Mouse (Mus musculus) macrophage (primary cell): Measurements from ENCODE around the gene F2rl3. TPM values are rescaled to one million over a fixed set of nuclear protein-coding genes. Genes with fewer than 3 reads are reported as not detected.

Experiments used
- polyA plus RNA-seq: library from polyadenylated mRNA; stranded (reverse); fragments of 250-400 nt; gene quantifications from 3 replicates; pipeline ENCODE4 v1.2.4, GENCODE M21; 2018; ENCODE audit warnings: inconsistent platforms

The F2rl3 gene
- polyA plus RNA-seq, 1 experiment from 2014 or later = not detected

Other genes starting within 250 kb of the F2rl3 start
- 4.4 to 5.6 TPM (median 4.6 TPM) in 3 replicates for gene Med26, start 213.6 kb upstream of the F2rl3 start, polyA plus RNA-seq
- 16.5 to 43.2 TPM (median 39.1 TPM) in 3 replicates for gene Smim7, start 190.8 kb upstream of the F2rl3 start, polyA plus RNA-seq
- 2.2 to 4.4 TPM (median 2.7 TPM) in 3 replicates for gene Tmem38a, start 189.8 kb upstream of the F2rl3 start, polyA plus RNA-seq
- 0.06 to 0.09 TPM (median 0.06 TPM) in 3 replicates for gene Nwd1, start 115.2 kb upstream of the F2rl3 start, polyA plus RNA-seq
- gene Sin3b, start 38.6 kb upstream of the F2rl3 start, polyA plus RNA-seq = 108 to 154 TPM (median 139 TPM) in 3 replicates